Mouse (Mus musculus): Measurements from ENCODE around the gene Kif5c.

The Kif5c gene

GRCm38 (mm10) chr2:49746947-49747346 lies 127.8 kb downstream of the Kif5c start:
- DNase-seq (ENCODE audit: low spot score in 2 of 2), result no peak

DNA sequence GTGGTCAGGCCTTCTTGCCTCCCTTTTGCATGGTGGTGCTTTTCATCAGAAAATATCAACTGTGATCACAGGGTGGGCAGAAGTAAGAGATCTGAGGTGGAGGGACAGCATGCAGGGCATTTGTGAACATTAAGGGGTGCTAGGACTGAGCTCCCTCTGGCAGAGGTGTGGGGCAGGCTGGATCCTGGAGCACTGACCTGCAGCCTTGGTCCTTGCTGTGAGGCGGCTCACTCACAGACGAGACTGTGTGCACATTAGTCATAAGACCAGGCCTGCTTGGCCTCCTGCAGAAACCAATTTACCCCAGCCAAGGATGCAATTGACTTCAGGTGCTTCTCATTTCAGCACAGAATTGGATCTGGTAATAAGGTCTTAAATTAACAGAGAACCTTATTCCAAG lies 128.6 kb downstream of the Kif5c start:
- no peak for DNase-seq (ENCODE audit: low spot score in 2 of 2)

DNA sequence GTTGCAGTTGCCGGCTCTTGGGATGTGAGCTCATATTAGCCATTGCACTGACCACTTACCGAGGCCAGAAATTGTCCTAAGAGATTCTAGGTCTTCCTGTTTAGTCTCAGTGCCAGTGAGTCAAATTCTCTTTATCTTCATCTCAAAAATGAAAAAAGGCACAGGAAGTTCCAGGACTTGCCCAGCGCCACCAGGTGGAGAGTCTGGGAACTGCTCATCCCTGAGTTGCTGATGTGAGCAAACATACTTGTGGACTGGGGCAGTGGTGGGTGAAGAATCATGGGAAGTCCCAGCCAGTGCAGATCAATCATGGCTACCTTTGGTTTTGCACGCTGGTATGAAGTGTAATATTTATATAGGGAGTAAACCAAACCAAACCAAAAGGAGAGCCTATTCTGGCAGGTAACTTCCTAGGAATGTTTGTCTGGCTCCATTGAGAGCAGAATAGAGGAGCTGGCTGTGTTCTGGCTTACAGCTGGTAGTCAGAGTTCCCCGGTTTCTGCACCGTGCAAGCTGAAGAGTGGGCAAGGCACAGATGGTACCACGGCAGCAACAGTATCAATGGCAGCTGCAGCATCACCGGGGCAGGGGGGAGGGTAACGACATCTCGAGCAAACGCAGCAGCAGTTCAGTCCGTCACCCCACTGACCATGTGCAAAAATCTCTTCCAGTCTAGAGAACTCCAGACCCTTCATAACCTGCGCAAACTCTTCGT lies 129.7 kb downstream of the Kif5c start:
- DNase-seq (ENCODE audit: low spot score in 2 of 2), result peak in 1 of 2 experiments; percentile 78

- no peak for DNase-seq (ENCODE audit: low spot score in 2 of 2)
Observed at GRCm38 (mm10) chr2:49749730-49750576, 130.9 kb downstream of the Kif5c start.

GRCm38 (mm10) chr2:49751544-49752210 lies 132.6 kb downstream of the Kif5c start:
- no peak for DNase-seq (ENCODE audit: low spot score in 2 of 2)

- no peak for DNase-seq (ENCODE audit: low spot score in 2 of 2)
Observed at GRCm38 (mm10) chr2:49752211-49752607, 133.1 kb downstream of the Kif5c start.

- DNase-seq (ENCODE audit: low spot score in 2 of 2), result no peak
Observed at GRCm38 (mm10) chr2:49753062-49753461, 134.0 kb downstream of the Kif5c start.

- no peak for DNase-seq (ENCODE audit: low spot score in 2 of 2)
Observed at GRCm38 (mm10) chr2:49755054-49755453, 136.0 kb downstream of the Kif5c start.

DNA sequence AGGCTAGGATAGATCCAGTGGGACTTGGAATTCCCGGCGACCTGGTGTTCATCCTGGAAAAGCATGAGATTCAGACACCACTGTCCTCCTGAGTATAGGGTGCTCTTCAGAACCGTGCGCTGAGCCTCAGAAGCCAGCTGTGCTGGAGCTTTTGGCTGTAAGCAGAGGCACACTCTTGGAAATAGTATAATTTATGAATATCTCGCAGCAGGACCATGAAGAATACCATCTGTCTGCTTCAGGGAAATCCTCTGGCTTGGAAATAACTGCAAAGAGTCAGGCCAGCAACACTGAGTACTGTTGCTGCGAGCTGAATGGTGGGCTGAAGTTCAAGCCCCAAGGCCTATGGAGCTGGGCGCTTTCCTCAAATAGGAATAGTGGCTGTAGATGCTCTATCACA lies 138.5 kb downstream of the Kif5c start:
- no peak for DNase-seq (ENCODE audit: low spot score in 2 of 2)

DNA sequence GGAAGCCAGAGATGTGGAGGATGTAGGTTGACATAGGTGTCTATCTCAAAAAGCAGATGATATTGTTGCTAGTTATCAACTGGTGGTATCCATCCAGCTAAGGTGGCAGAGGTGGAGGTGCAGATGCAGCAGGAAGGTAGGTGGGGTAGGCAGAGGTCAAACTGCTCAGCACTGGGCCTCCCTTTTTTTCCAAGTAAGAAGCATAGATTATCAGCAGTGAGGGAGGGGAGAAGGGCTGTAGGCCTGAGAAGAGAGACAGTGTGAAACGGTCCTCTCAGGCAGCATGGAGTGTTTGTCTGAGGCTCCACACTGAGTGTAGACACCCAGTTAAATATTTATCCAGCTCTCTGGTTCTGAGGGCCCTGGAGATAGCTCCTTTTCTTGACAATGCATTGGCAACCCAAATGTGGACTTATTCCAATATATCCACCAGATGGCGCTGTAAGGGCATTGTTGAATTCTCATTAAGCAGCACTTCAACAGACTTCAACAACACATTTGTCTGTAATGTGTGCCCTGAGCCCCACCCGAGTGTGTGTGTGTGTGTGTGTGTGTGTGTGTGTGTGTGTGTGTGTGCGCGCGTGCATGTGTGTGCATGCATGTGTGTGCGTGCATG lies 145.3 kb downstream of the Kif5c start:
- DNase-seq (ENCODE audit: low spot score in 2 of 2), result peak in 1 of 2 experiments; percentile 68

DNA sequence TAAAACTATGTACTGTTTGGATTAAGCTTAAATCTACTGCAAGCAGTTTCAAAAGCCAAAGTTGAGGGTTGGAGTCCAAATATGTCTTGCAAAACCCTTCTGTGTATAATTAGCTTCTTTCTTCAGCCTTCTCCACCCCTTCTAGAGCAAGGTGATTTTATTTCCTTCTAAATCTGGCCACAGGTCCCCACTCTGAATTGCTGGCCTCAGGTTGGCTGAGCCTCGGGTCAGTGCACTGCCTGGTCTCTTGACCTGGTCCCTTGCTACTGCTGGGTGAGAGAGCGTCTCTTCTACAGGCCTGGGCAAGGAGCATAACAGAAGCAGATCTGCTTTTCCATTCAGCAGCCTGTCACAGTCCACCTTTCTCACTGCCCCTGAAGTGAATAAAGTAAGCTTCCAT lies 149.8 kb downstream of the Kif5c start:
- no peak for DNase-seq (ENCODE audit: low spot score in 2 of 2)

DNA sequence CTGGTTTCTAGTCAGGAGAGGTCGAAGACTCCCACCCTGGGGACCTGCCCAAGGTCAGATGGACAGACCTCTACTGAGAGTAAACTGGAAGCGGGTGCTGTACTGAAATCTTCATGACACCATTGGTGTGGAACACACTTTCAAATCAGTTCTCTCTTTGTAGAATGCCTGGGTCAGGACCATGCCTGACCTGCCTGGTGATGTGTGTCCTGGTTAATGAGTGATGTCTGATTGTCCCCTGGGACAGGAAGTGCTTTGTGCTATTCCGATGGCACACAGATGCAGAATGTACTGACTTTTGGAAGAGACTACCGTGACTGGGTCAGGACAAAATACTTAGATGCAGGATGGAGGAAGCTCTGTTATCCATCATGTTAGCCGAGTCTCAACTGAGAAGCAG lies 151.3 kb downstream of the Kif5c start:
- no peak for DNase-seq (ENCODE audit: low spot score in 2 of 2)

GRCm38 (mm10) chr2:49771172-49771571 lies 152.1 kb downstream of the Kif5c start:
- no peak for DNase-seq (ENCODE audit: low spot score in 2 of 2)

- DNase-seq (ENCODE audit: low spot score in 2 of 2), result no peak
Observed at GRCm38 (mm10) chr2:49773194-49773931, 154.3 kb downstream of the Kif5c start.

GRCm38 (mm10) chr2:49774180-49774579 lies 155.1 kb downstream of the Kif5c start:
- no peak for DNase-seq (ENCODE audit: low spot score in 2 of 2)

DNA sequence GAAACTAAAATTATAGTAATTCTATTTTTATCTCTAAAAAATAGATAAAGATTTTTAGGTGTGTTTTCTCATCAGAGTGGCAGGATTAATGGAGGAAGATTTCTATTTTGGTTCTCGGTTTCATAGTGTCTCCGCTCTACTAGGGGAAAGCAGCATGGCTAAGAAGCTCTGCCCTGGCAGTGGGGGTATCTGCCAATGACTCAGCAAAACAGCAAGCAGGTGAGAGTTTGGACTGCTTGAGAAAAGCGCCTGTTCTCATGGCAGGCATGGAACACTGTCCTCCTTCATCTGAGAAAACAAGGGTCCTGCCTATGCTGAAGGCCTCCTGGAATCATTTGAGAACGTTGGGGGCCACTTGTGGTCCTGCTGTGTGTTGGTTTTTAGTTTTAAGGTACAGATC lies 156.1 kb downstream of the Kif5c start:
- no peak for DNase-seq (ENCODE audit: low spot score in 2 of 2)

- no peak for DNase-seq (ENCODE audit: low spot score in 2 of 2)
Observed at GRCm38 (mm10) chr2:49775735-49776134, 156.6 kb downstream of the Kif5c start.

GRCm38 (mm10) chr2:49776407-49776806 lies 157.3 kb downstream of the Kif5c start:
- DNase-seq (ENCODE audit: low spot score in 2 of 2), result no peak

DNA sequence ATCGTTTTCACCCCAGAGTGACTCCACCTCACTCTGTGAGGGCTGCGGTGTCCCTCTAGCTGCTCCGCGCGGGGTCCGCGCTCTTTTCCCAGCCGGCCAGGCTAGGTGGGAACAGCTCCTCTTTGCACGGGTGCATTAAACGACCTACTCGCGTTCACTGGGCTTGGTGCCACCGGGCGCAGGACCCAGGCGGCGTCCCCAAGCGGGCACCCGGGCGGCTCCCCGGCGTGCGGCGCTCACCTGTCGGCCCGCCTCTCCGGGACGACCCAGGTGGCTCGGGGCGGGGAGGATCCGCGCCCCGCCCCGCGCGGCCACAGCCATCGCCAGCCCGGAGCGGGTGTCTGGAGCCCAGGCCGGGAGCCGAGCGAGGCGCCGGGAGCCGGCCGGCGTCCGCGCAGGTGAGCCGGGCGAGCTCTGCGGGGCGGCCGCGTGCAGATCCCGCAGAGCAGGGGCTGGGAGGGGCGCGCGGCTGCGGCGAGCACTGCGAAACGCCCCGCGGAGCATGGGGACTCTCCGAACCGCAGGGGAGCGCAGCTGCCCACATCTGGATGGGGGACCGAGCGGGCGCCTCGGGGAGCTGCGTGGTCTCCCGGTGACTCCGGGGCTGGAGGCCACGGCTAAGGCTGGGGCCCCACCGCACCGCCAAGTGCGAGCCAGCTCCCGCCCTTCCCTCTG lies 168.4 kb downstream of the Kif5c start, which contains the start of gene Lypd6b:
Gene Lypd6b (plus strand): TSS at position 313 of the 675 bp plus-strand sequence.
- DNase-seq (ENCODE audit: low spot score in 2 of 2), result no peak

DNA sequence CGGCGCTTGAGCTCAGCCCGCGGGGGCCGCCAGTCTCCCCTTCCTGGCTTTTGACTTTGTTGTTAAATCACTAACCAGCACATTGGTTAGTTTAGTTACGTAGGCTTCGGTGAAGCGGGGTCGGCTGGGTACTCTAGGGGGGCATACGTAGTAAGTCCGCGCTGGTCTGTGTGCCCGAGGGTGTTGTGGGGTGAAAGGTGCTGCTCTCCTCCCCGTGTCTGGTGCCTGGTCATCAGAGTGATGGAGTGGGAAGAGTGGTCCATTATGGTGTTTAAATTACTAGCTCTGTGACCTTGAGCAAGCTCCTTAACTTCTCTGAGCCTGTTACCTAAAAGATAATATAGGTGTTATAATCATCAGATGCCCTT lies 168.9 kb downstream of the Kif5c start:
- DNase-seq (ENCODE audit: low spot score in 2 of 2), result no peak

DNA sequence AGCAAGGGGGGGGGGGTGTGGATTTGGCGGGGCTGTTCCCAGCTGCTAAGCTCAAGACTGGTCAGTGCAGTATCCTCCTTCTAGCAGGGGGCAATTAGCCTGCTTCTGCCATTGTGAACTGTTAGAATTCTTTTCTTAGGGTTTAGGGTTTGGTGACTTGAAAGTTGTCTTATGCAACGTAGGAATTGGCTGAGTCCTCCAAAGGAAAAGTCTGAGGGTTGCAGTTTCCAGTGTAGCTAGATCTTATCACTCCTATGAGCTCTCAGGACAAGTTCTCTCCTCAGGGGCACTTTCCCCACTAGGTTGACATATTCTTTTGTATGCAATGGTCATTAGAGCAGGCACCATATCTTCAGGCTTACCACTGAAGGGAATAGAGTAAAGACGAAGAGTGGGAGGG lies 169.5 kb downstream of the Kif5c start:
- DNase-seq (ENCODE audit: low spot score in 2 of 2), result no peak
